Mouse (Mus musculus): ENCODE data around the gene Inhbe. TPM values are rescaled to one million over a fixed set of nuclear protein-coding genes. Genes with fewer than 3 reads are reported as not detected.
A peak's percentile ranks its signal among the peaks of the same experiment; 100 is the strongest.

Gene Inhbe
- total and polyA plus RNA-seq, 3 experiments: 0.01 to 0.11 TPM; not detected in 1

- Histone ChIP-seq H3K27me3 (ENCODE audit: insufficient read depth, low read length) (no peaks in the 10 kb centered on the region), H3K4me1 (ENCODE audit: insufficient read depth, low read depth, low read length) (peaks cover 99% of the 10 kb centered on the region), H3K9me3 (replicated peaks) (no peaks in the 10 kb centered on the region), H3K36me3 (replicated peaks) (peaks cover 62% of the 10 kb centered on the region), H3K4me3 (ENCODE audit: low read depth, low read length) (peak overlapping the region; percentile 85)
- DNase-seq (ENCODE audit: low spot score) (peak; percentile 74), ATAC-seq (ENCODE audit: extremely low read depth, insufficient number of reproducible peaks, low FRiP score, poor library complexity, severe bottlenecking) (no peak; the same call in 1 of the 2 replicates)
- TF ChIP-seq CTCF (IDR thresholded peaks at IDR 0.05; ENCODE audit: low read depth, low read length): no peak
- no peak for TF ChIP-seq POLR2AphosphoS5 (IDR thresholded peaks at IDR 0.05; ENCODE audit: insufficient replicate concordance, low read depth, low read length)
- TF ChIP-seq GATA1 (IDR thresholded peaks at IDR 0.05; ENCODE audit: borderline replicate concordance, low read length): no peak
Measured at GRCm38 (mm10) chr10:127326017-127326801, 28.0 kb downstream of the Inhbe start.

GRCm38 (mm10) chr10:127325454-127326016, 28.7 kb downstream of the Inhbe start:
- TF ChIP-seq GATA1 (IDR thresholded peaks at IDR 0.05; ENCODE audit: borderline replicate concordance, low read length): no peak
- TF ChIP-seq TAL1 (conservative IDR thresholded peaks at IDR 0.05; ENCODE audit: low read depth, low read length): no peak
- no peak for TF ChIP-seq CTCF (IDR thresholded peaks at IDR 0.05; ENCODE audit: low read depth, low read length)
- TF ChIP-seq GATA2 (IDR thresholded peaks at IDR 0.05; ENCODE audit: borderline replicate concordance, low read depth, low read length): no peak
- H3K27me3 ChIP-seq (ENCODE audit: insufficient read depth, low read length): no peaks in the 10 kb centered on the region
- no peak for DNase-seq (ENCODE audit: low spot score)
- peaks cover 99% of the 10 kb centered on the region for H3K4me1 ChIP-seq (ENCODE audit: insufficient read depth, low read depth, low read length)
- peak overlapping the region; percentile 85 for H3K4me3 ChIP-seq (ENCODE audit: low read depth, low read length)
- peaks cover 59% of the 10 kb centered on the region for H3K36me3 ChIP-seq (replicated peaks)
- no peak for ATAC-seq (ENCODE audit: extremely low read depth, insufficient number of reproducible peaks, low FRiP score, poor library complexity, severe bottlenecking)
- H3K9me3 ChIP-seq (replicated peaks): no peaks in the 10 kb centered on the region

- DNase-seq (ENCODE audit: low spot score): peak; percentile 77
- H3K4me3 ChIP-seq (ENCODE audit: low read depth, low read length): peak overlapping the region; percentile 72; the same call in 1 of the 2 replicates
- no peaks in the 10 kb centered on the region for H3K9me3 ChIP-seq (replicated peaks)
- ATAC-seq (ENCODE audit: extremely low read depth, insufficient number of reproducible peaks, low FRiP score, poor library complexity, severe bottlenecking): 0 out of 2 replicates have a peak, but pooled peaks have one; percentile 41
- H3K4me1 ChIP-seq (ENCODE audit: insufficient read depth, low read depth, low read length): peaks cover 93% of the 10 kb centered on the region
- TF ChIP-seq GATA1 (IDR thresholded peaks at IDR 0.05; ENCODE audit: borderline replicate concordance, low read length): no peak
- peak; percentile 41 for TF ChIP-seq CTCF (IDR thresholded peaks at IDR 0.05; ENCODE audit: low read depth, low read length)
- H3K27me3 ChIP-seq (ENCODE audit: insufficient read depth, low read length): no peaks in the 10 kb centered on the region
- peaks cover 52% of the 10 kb centered on the region for H3K36me3 ChIP-seq (replicated peaks)
Measured at GRCm38 (mm10) chr10:127324495-127324894, 29.7 kb downstream of the Inhbe start.

- H3K27me3 ChIP-seq (ENCODE audit: insufficient read depth, low read length): no peaks in the 10 kb centered on the region
- TF ChIP-seq GATA2 (IDR thresholded peaks at IDR 0.05; ENCODE audit: borderline replicate concordance, low read depth, low read length): no peak
- TF ChIP-seq GATA1 (IDR thresholded peaks at IDR 0.05; ENCODE audit: borderline replicate concordance, low read length): no peak
- no peak for TF ChIP-seq POLR2AphosphoS5 (IDR thresholded peaks at IDR 0.05; ENCODE audit: insufficient replicate concordance, low read depth, low read length)
- no peak for TF ChIP-seq TAL1 (conservative IDR thresholded peaks at IDR 0.05; ENCODE audit: low read depth, low read length)
- no peak for TF ChIP-seq CTCF (IDR thresholded peaks at IDR 0.05; ENCODE audit: low read depth, low read length)
- ATAC-seq (ENCODE audit: extremely low read depth, insufficient number of reproducible peaks, low FRiP score, poor library complexity, severe bottlenecking) (peak; percentile 54; the same call in 1 of the 2 replicates), DNase-seq (ENCODE audit: low spot score) (peak; percentile 75)
- peaks cover 88% of the 10 kb centered on the region for H3K4me1 ChIP-seq (ENCODE audit: insufficient read depth, low read depth, low read length)
- H3K9me3 ChIP-seq (replicated peaks): no peaks in the 10 kb centered on the region
- H3K4me3 ChIP-seq (ENCODE audit: low read depth, low read length): peak overlapping the region; percentile 72
- H3K36me3 ChIP-seq (replicated peaks): peaks cover 40% of the 10 kb centered on the region
Measured at GRCm38 (mm10) chr10:127323131-127323855, 30.9 kb downstream of the Inhbe start.

- Histone ChIP-seq H3K9me3 (replicated peaks) (no peaks in the 10 kb centered on the region), H3K27me3 (ENCODE audit: insufficient read depth, low read length) (no peaks in the 10 kb centered on the region), H3K36me3 (replicated peaks) (peaks cover 33% of the 10 kb centered on the region), H3K4me1 (ENCODE audit: insufficient read depth, low read depth, low read length) (peaks cover 89% of the 10 kb centered on the region), H3K4me3 (ENCODE audit: low read depth, low read length) (peak overlapping the region; percentile 72; the same call in 1 of the 2 replicates)
- TF ChIP-seq GATA2 (IDR thresholded peaks at IDR 0.05; ENCODE audit: borderline replicate concordance, low read depth, low read length): no peak
- ATAC-seq (ENCODE audit: extremely low read depth, insufficient number of reproducible peaks, low FRiP score, poor library complexity, severe bottlenecking): no peak
- DNase-seq (ENCODE audit: low spot score): no peak
Measured at GRCm38 (mm10) chr10:127322669-127323068, 31.5 kb downstream of the Inhbe start.

GRCm38 (mm10) chr10:127322178-127322577, 32.0 kb downstream of the Inhbe start:
- DNase-seq (ENCODE audit: low spot score) (no peak), ATAC-seq (ENCODE audit: extremely low read depth, insufficient number of reproducible peaks, low FRiP score, poor library complexity, severe bottlenecking) (no peak)
- Histone ChIP-seq H3K4me1 (ENCODE audit: insufficient read depth, low read depth, low read length) (peaks cover 89% of the 10 kb centered on the region), H3K4me3 (ENCODE audit: low read depth, low read length) (peak overlapping the region; percentile 72; the same call in 1 of the 2 replicates), H3K27me3 (ENCODE audit: insufficient read depth, low read length) (no peaks in the 10 kb centered on the region), H3K9me3 (replicated peaks) (no peaks in the 10 kb centered on the region), H3K36me3 (replicated peaks) (peaks cover 29% of the 10 kb centered on the region)
- TF ChIP-seq CTCF (IDR thresholded peaks at IDR 0.05; ENCODE audit: low read depth, low read length) (no peak), GATA1 (IDR thresholded peaks at IDR 0.05; ENCODE audit: borderline replicate concordance, low read length) (no peak), POLR2AphosphoS5 (IDR thresholded peaks at IDR 0.05; ENCODE audit: insufficient replicate concordance, low read depth, low read length) (no peak), TAL1 (conservative IDR thresholded peaks at IDR 0.05; ENCODE audit: low read depth, low read length) (no peak), GATA2 (IDR thresholded peaks at IDR 0.05; ENCODE audit: borderline replicate concordance, low read depth, low read length) (no peak)
